Mouse (Mus musculus): ENCODE results near the gene Fam221a. TPM values are rescaled to one million over a fixed set of nuclear protein-coding genes. Genes with fewer than 3 reads are reported as not detected.

Fam221a gene
- 15.2 and 15.7 TPM in 2 replicates for polyA plus RNA-seq (2012; rRNA removed)
- 6.9 and 10.2 TPM in 2 replicates for polyA plus RNA-seq (2014; fragmentation: Nextera tagmentation; extraction: Ambion mirVana)

DNA sequence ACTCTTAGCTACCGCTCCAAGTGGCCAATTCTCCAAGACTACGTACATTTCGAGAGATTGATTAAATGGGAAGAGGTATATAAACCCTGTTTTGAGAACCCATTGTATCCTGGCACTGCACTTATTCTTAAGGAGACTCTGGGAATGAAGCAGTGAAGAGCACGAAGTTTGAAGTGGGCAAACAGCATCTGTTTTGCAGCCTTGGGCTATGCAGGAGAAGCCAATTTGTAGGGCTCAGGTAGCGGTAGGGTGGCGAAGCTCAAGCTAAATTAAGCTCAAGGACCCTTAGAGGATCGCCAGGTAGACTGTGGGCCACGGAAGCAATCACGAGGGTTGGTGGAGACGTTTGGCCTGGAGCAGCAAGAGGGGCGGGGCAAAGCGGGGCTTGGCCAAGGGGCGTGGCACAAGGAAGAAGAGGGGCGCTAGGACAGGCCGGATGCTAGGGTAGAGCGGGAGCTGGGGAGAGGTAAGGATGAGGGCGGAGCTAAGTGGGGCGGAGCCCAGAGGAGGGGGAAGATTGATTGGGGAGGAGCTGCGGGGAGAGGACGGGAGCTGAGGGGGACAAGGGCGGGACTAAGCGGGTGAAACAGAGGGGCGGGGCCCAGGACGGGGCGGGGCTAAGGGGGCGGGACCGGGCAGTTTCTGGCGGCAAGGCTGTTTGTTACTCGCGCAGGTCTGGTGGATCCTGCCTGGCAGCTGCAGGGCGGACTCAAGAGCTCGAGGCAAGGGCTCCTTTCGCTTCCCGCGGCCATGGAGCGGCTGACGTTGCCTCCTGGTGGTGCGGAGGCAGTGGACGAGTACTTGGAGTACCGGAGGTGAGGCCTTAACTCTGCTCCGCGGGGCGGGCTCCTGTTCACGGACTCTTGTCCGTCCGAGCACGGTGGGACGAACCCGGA, at the start of gene Fam221a:
Gene Fam221a, plus strand, starts transcription at position 581 of the 896 bp plus-strand sequence.
- TF ChIP-seq POLR2A (IDR thresholded peaks at IDR 0.05; ENCODE audit: borderline replicate concordance, extremely low read depth, insufficient read depth, insufficient read length): peak; percentile 66; the same call in 1 of the 2 replicates
- ATAC-seq (ENCODE audit: low FRiP score, low read depth) (peak; percentile 97), DNase-seq (ENCODE audit: low spot score) (peak; percentile 93)
- peak within 1 kb of the TSS; percentile 63 for H3K9ac ChIP-seq (ENCODE audit: low read depth, low read length, severe bottlenecking)
- H3K27ac ChIP-seq (replicated peaks; ENCODE audit: low read depth, low read length): peak within 1 kb of the TSS; percentile 69; the same call in 1 of the 2 replicates
- no peaks in the 10 kb centered on the region for H3K27me3 ChIP-seq (ENCODE audit: control insufficient read depth, insufficient read depth, low read length)
- 5% methylated on average over 40 of the region's 49 CpGs for whole genome bisulfite sequencing
- no peaks in the 10 kb centered on the region for H3K9me3 ChIP-seq (ENCODE audit: control insufficient read depth, low read length)
- peaks cover 10% of the 10 kb centered on the region for H3K4me1 ChIP-seq (ENCODE audit: control insufficient read depth, insufficient read depth, low read length)
- H3K4me2 ChIP-seq (replicated peaks; ENCODE audit: low read depth, low read length, severe bottlenecking): peak within 1 kb of the TSS; percentile 90
- no peaks in the 10 kb centered on the region for H3K36me3 ChIP-seq (ENCODE audit: control insufficient read depth, insufficient read depth, low read length)
- peak within 1 kb of the TSS; percentile 65 for H3K4me3 ChIP-seq (replicated peaks; ENCODE audit: low read length)

DNA sequence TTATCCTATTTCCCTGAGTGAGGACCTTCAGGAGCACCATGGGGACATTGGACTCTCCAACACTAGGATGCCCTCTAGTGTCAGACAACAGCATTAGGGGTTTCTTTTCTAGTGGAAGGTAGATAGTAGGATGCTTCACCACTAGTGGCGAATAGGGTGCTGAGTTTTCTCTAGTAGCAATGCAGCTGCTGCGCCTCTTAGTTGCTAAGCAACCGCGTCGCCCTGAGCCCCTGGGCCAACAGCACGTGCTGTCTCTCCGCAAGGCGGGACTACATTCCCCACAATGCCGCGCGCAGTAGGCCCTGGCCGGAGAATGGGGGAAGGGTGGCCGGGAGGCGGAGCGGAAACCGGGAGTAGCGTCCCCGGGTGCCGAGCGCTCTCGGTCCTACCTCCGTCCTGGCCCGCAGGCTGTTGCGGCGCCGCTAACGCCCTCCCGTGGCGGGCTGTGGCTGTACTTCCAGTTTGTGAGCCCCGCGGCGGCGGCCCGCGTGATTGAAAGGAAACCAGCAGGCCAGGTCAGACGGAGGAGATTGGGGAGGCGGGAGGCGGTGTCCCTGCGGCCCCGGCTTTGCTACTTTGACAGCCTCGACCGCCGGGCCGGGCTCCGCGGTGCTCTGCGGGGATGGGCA, 48.5 kb upstream of the Fam221a start, which contains the start of gene Ccdc126:
Gene Ccdc126, plus strand, starts transcription at position 309 of the 629 bp plus-strand sequence.
- ATAC-seq (ENCODE audit: low FRiP score, low read depth) (peak; percentile 99), DNase-seq (ENCODE audit: low spot score) (peak; percentile 99)
- Histone ChIP-seq H3K4me1 (ENCODE audit: control insufficient read depth, insufficient read depth, low read length) (peaks cover 9% of the 10 kb centered on the region), H3K4me3 (replicated peaks; ENCODE audit: low read length) (peak within 1 kb of the TSS; percentile 75), H3K36me3 (ENCODE audit: control insufficient read depth, insufficient read depth, low read length) (no peaks in the 10 kb centered on the region), H3K27ac (replicated peaks; ENCODE audit: low read depth, low read length) (peak within 1 kb of the TSS; percentile 65), H3K4me2 (replicated peaks; ENCODE audit: low read depth, low read length, severe bottlenecking) (peak within 1 kb of the TSS; percentile 76), H3K9ac (ENCODE audit: low read depth, low read length, severe bottlenecking) (peak within 1 kb of the TSS; percentile 82), H3K9me3 (ENCODE audit: control insufficient read depth, low read length) (no peaks in the 10 kb centered on the region), H3K27me3 (ENCODE audit: control insufficient read depth, insufficient read depth, low read length) (no peaks in the 10 kb centered on the region)
- 0% methylated on average over 35 of the region's 47 CpGs for WGBS
- no peak for TF ChIP-seq POLR2A (IDR thresholded peaks at IDR 0.05; ENCODE audit: borderline replicate concordance, extremely low read depth, insufficient read depth, insufficient read length)

DNA sequence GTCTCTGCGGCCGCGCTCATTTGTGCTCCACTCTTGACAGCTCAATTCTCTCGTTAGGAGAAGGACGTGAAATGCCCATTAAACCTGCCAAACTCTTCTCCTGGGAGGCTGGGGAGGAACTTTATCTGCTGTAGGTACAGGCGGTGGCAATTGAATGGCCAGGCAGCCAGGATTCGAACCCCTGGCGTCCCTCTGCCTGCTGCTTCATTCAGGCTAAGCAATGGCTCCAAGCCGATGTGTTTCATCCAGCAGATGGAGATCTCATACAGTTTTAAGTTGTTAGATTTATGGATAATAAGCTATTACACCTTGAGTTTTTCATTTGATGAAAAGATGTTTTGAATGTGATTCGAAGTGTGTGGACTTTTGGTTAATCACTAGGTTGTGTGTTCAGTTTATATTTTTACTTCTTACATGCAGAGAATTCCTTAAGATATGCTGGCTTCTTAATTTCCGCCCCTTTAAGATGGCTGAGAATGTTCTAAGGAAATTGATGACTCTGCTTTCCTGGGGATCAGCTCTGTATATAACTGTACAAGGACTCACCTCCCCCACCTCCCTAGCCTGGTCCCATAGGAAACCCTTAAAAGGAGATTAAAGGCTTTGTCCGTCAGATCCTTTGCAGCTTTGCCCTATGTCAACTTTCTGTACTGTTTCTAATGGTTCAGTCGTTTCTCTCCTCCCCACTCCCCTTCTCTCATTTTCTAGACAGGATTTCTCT, 47.8 kb upstream of the Fam221a start:
- Histone ChIP-seq H3K27me3 (ENCODE audit: control insufficient read depth, insufficient read depth, low read length) (no peaks in the 10 kb centered on the region), H3K9me3 (ENCODE audit: control insufficient read depth, low read length) (no peaks in the 10 kb centered on the region), H3K36me3 (ENCODE audit: control insufficient read depth, insufficient read depth, low read length) (no peaks in the 10 kb centered on the region), H3K4me2 (replicated peaks; ENCODE audit: low read depth, low read length, severe bottlenecking) (peak overlapping the region; percentile 76), H3K4me1 (ENCODE audit: control insufficient read depth, insufficient read depth, low read length) (peaks cover 9% of the 10 kb centered on the region), H3K9ac (ENCODE audit: low read depth, low read length, severe bottlenecking) (peak overlapping the region; percentile 82), H3K27ac (replicated peaks; ENCODE audit: low read depth, low read length) (peak overlapping the region; percentile 65), H3K4me3 (replicated peaks; ENCODE audit: low read length) (peak overlapping the region; percentile 75)
- WGBS: 10% methylated on average over 13 of the region's 13 CpGs
- ATAC-seq (ENCODE audit: low FRiP score, low read depth) (peak; percentile 3; the same call in 1 of the 2 replicates), DNase-seq (ENCODE audit: low spot score) (peak; percentile 57)
- TF ChIP-seq POLR2A (IDR thresholded peaks at IDR 0.05; ENCODE audit: borderline replicate concordance, extremely low read depth, insufficient read depth, insufficient read length): no peak

DNA sequence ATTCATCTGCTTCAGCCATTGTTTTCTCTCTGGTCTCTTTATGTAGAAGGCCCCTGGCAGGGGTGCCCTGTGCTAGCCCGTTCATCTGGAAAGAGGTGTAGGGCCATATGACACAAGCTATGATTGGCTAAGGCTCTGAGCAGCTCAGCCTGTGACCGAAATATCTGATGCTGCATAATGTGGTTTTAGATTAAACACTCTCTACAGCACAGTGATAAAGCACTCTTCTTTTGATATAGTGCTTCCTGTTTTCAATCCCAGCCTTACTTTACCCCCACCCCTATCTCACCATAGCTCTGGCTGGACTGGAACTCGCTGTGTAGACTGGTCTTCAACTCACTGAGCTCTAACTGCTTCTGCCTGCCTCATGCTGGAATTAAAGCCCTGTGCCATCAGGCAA, 46.2 kb upstream of the Fam221a start:
- no peak for DNase-seq (ENCODE audit: low spot score)

DNA sequence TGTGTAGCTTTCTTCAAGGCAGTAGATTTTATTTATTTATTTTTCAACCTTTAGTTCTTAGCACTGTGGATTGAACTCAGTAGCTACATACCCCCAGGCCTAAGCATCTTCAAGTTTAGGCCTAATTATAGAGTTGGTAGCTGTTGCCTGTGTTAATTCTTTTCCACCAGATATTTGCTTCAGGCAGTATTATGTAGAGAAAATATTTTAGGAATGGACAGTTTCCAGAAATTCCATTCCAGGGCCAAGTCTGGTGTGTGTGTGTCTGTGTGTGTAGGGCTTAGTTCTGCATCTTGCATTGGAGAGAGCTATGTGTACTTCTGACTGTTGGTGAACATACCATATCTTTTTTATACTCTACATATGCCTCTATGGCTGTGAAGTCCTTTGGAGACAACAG, 45.5 kb upstream of the Fam221a start:
- ATAC-seq (ENCODE audit: low FRiP score, low read depth) (no peak), DNase-seq (ENCODE audit: low spot score) (peak; percentile 7)
- peaks cover 9% of the 10 kb centered on the region for H3K4me1 ChIP-seq (ENCODE audit: control insufficient read depth, insufficient read depth, low read length)
- no peaks in the 10 kb centered on the region for H3K9me3 ChIP-seq (ENCODE audit: control insufficient read depth, low read length)
- H3K9ac ChIP-seq (ENCODE audit: low read depth, low read length, severe bottlenecking): no peak overlapping the region
- H3K27me3 ChIP-seq (ENCODE audit: control insufficient read depth, insufficient read depth, low read length): no peaks in the 10 kb centered on the region
- H3K36me3 ChIP-seq (ENCODE audit: control insufficient read depth, insufficient read depth, low read length): no peaks in the 10 kb centered on the region
- H3K4me2 ChIP-seq (replicated peaks; ENCODE audit: low read depth, low read length, severe bottlenecking): no peak overlapping the region
- H3K4me3 ChIP-seq (replicated peaks; ENCODE audit: low read length): no peak overlapping the region
- no peak for TF ChIP-seq POLR2A (IDR thresholded peaks at IDR 0.05; ENCODE audit: borderline replicate concordance, extremely low read depth, insufficient read depth, insufficient read length)
- H3K27ac ChIP-seq (replicated peaks; ENCODE audit: low read depth, low read length): no peak overlapping the region

More for the DNA sequence above, 46.2 kb upstream of the Fam221a start:
- TF ChIP-seq POLR2A (IDR thresholded peaks at IDR 0.05; ENCODE audit: borderline replicate concordance, extremely low read depth, insufficient read depth, insufficient read length): no peak
- Histone ChIP-seq H3K4me1 (ENCODE audit: control insufficient read depth, insufficient read depth, low read length) (peaks cover 9% of the 10 kb centered on the region), H3K27me3 (ENCODE audit: control insufficient read depth, insufficient read depth, low read length) (no peaks in the 10 kb centered on the region), H3K9me3 (ENCODE audit: control insufficient read depth, low read length) (no peaks in the 10 kb centered on the region), H3K36me3 (ENCODE audit: control insufficient read depth, insufficient read depth, low read length) (no peaks in the 10 kb centered on the region), H3K4me2 (replicated peaks; ENCODE audit: low read depth, low read length, severe bottlenecking) (no peak overlapping the region), H3K9ac (ENCODE audit: low read depth, low read length, severe bottlenecking) (no peak overlapping the region), H3K4me3 (replicated peaks; ENCODE audit: low read length) (no peak overlapping the region), H3K27ac (replicated peaks; ENCODE audit: low read depth, low read length) (no peak overlapping the region)
- no peak for ATAC-seq (ENCODE audit: low FRiP score, low read depth)
- 87% methylated on average over 3 of the region's 3 CpGs for WGBS

Data from limb, embryonic 14.5 days (tissue).